Mouse (Mus musculus) lung, adult 10 weeks (tissue): Measurements from ENCODE around the gene Cpsf4l. TPM values are rescaled to one million over a fixed set of nuclear protein-coding genes. Genes with fewer than 3 reads are reported as not detected.

Experiments
- polyA plus RNA-seq: library from polyadenylated mRNA; stranded (reverse); fragments of 350-450 nt; fragmentation: Illumina TruSeq; extraction: RNeasy Lipid Tissue Mini Kit (QIAGEN cat#74804); gene quantifications from one replicate; pipeline ENCODE4 v1.2.3, GENCODE M21; 2014; ENCODE audit warnings: low read depth, low replicate concordance; ENCODE audit not compliant: insufficient read depth

The Cpsf4l gene
- polyA plus RNA-seq = not detected

GRCm38 (mm10) chr11:113709731-113710256 is at the start of gene Cpsf4l:
Cpsf4l (minus strand) TSS chr11:113710017.

GRCm38 (mm10) chr11:113751484-113752084 is 41.8 kb upstream of the Cpsf4l start, which contains the start of gene Cdc42ep4:
Cdc42ep4 (minus strand) TSS chr11:113751881.

GRCm38 (mm10) chr11:113683957-113684706 is 25.7 kb downstream of the Cpsf4l start, which contains the start of the genes Fam104a and D11Wsu47e:
Fam104a (minus strand) TSS chr11:113684155.
D11Wsu47e (plus strand) TSS chr11:113684412.

GRCm38 (mm10) chr11:113649353-113650210 is 60.2 kb downstream of the Cpsf4l start, which contains the start of gene Slc39a11:
Slc39a11 (minus strand) TSS chr11:113650079.

GRCm38 (mm10) chr11:113648690-113649352 is 61.0 kb downstream of the Cpsf4l start, which contains the start of gene Cog1:
Cog1 (plus strand) TSS chr11:113649169.

Other genes starting within 250 kb of the Cpsf4l start
- 1.2 TPM for gene Sstr2, start 90.7 kb downstream of the Cpsf4l start, polyA plus RNA-seq
- 17.6 TPM for gene Cog1, start 60.8 kb downstream of the Cpsf4l start, polyA plus RNA-seq
- gene Slc39a11, start 59.9 kb downstream of the Cpsf4l start, polyA plus RNA-seq = 8.8 TPM
- gene Fam104a, start 25.9 kb downstream of the Cpsf4l start, polyA plus RNA-seq = 17.9 TPM
- 5.9 TPM for gene D11Wsu47e, start 25.6 kb downstream of the Cpsf4l start, polyA plus RNA-seq
- gene Cdc42ep4, start 41.9 kb upstream of the Cpsf4l start, polyA plus RNA-seq = 54.2 TPM